Mouse (Mus musculus): Measurements from ENCODE around the gene Ddx21. TPM values are rescaled to one million over a fixed set of nuclear protein-coding genes. Genes with fewer than 3 reads are reported as not detected.
"Not testable (repeated sequence)": the region's sequence is repeated elsewhere in the genome, so short reads cannot be mapped to it uniquely, and the experiment has no call there.

Gene Ddx21
- 9.7 and 11.1 TPM in 2 replicates for polyA plus RNA-seq (2015; fragmentation: Nextera tagmentation; extraction: Ambion mirVana)

DNA sequence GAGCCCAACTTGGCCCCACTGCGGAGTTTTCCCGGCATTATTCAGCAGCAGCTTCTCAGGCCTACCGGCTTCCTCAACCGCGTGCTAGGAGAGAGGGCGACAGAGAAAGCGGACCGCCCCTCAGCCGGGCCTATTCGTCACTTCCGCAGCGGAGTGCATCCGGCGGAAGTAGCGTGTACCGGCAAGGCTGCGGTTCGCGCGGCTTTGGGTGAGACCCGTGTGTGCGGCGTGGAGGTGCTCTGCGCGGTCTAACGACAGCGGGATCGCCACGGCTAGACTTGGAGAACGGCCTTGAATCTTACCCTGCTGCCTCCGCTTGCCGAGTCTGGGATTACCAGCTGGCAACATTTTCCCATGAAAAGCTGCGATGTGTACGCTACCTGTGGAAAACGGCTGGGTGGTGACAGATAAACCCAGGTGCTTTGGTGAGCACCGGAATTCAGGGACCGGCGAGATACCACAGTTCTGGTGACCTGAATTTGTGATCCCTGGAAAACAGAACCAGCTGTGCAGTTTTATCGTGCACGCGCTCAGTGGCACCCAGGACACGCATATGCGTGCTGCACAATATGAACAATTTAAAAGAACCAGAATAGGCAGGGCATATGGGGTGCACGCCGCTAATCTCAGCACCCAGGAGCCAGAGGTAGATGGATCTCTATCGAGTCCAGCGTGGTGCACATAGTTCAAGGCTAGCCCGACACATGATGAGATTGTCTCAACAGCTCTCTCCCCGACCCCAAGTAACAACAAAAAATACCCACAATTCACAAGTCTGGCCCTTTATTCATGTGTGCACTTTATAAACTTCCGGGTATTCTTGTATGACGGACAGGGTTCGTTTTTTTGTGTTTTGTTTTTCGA, at the start of gene Ddx21:
TSS of gene Ddx21 (minus strand) at position 105 of the 864 bp plus-strand sequence.
- Histone ChIP-seq H3K27ac (peak within 1 kb of the TSS; percentile 77), H3K9me3 (replicated peaks) (no peaks in the 10 kb centered on the region), H3K4me2 (peak within 1 kb of the TSS; percentile 89), H3K9ac (peak within 1 kb of the TSS; percentile 71), H3K27me3 (no peaks in the 10 kb centered on the region), H3K36me3 (peaks cover 14% of the 10 kb centered on the region), H3K4me3 (peak within 1 kb of the TSS; percentile 83), H3K4me1 (replicated peaks) (peaks cover 10% of the 10 kb centered on the region)
- WGBS = 5% methylated on average over 53 of the region's 53 CpGs
- ATAC-seq (replicated peaks; ENCODE audit: insufficient number of reproducible peaks, insufficient read depth, low FRiP score, low read depth) = peak; percentile 93

DNA sequence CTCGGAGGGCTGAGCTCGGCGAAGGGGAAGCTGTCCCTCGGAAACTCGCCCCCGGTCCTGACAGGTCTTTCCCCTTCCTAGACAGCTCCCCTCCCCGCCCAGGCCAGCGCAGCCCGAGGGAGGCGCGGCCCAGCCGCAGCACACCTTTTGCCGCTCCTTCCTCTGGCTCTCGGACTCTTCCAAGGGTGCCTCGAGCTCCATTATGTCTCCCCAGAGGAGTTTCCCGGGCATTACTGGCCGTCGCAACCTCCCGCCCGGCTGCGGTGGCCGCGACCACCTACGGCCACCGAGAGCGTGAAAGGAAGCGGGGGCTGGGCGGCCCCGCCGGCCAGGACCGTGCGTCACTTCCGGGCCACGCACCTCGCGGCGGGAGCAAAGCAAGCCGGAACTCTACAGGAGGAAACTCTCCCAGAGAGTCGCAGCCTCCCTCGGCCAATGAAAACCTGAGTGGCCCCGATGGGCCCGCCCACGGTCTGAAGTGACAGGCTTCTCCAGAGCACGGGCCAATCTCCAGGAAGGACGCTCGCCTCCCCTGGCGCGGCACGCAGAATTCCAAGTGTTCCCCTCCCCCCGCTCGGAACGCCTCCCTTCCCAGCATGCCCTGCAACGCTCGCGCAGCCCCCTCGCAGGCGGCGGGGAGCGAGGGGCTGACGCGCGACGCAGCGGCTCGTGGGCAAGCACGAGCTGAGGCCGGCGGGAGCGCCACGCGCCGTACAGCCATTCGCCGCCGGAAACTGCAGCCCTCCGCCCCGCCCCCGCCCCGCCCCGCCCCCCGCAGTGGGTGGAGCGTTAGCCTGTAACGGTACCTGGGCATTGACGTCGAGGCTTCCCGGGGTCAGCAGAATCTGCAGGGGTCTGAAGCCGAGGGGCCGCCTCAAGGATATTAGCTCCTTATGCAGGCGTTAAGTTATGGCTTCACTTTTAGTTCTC, 49.1 kb upstream of the Ddx21 start, which contains the start of gene Ddx50:
TSS of gene Ddx50 (minus strand) at position 338 of the 930 bp plus-strand sequence.
- Histone ChIP-seq H3K4me2 (peak within 1 kb of the TSS; percentile 71), H3K27ac (peak within 1 kb of the TSS; percentile 98), H3K9me3 (replicated peaks) (no peaks in the 10 kb centered on the region), H3K36me3 (peaks cover 7% of the 10 kb centered on the region), H3K27me3 (no peaks in the 10 kb centered on the region), H3K4me3 (peak within 1 kb of the TSS; percentile 95), H3K4me1 (replicated peaks) (peaks cover 12% of the 10 kb centered on the region), H3K9ac (peak within 1 kb of the TSS; percentile 96)
- ATAC-seq (replicated peaks; ENCODE audit: insufficient number of reproducible peaks, insufficient read depth, low FRiP score, low read depth) = peak; percentile 99
- under 1% methylated on average over 89 of the region's 89 CpGs for WGBS

DNA sequence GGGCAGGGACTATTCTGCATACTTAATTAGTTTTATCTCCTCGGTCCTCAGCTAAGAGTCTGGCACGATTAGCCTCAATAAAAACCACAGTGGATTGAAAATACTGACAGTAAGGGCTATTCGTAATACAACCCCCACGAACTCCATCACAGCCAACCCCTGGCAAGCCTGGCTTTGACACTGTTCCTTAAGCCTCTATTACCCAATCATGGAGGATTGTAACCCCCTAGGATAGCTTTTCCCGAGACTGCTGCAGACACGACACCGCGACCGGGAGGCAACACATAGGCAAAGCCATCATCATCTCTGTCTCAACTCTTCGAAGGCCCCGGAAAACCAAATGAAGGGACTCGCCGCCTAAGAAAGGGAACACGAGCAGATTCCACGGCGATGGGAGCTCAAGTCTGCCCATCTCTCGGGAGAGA, 48.3 kb upstream of the Ddx21 start:
- Histone ChIP-seq H3K9ac (peak overlapping the region; percentile 96), H3K4me1 (replicated peaks) (peaks cover 12% of the 10 kb centered on the region), H3K27ac (peak overlapping the region; percentile 98), H3K36me3 (peaks cover 8% of the 10 kb centered on the region), H3K4me3 (peak overlapping the region; percentile 95), H3K4me2 (peak overlapping the region; percentile 71), H3K27me3 (no peaks in the 10 kb centered on the region), H3K9me3 (replicated peaks) (no peaks in the 10 kb centered on the region)
- ATAC-seq (replicated peaks; ENCODE audit: insufficient number of reproducible peaks, insufficient read depth, low FRiP score, low read depth) = no peak
- WGBS = under 1% methylated on average over 17 of the region's 17 CpGs

DNA sequence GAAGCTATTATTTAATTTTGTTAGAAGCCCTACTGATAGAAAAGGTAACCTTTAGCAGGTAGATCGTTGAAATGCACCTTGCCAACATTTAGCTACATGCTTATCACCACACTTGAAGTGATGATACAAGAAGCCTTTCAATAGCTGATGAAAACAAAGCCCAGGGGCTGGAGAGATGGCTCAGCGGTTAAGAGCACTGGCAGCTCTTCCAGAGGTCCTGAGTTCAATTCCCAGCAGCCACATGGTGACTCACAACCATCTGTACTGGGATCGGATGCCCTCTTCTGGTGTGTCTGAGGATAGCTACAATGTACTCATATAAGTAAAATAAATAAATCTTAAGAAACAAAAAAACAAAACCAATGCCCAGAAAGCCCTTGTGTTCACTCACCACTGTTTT, 2.1 kb upstream of the Ddx21 start:
- no peaks in the 10 kb centered on the region for H3K36me3 ChIP-seq
- no peak overlapping the region for H3K9ac ChIP-seq
- no peak overlapping the region for H3K27ac ChIP-seq
- no peaks in the 10 kb centered on the region for H3K27me3 ChIP-seq
- H3K4me1 ChIP-seq (replicated peaks) = peaks cover 10% of the 10 kb centered on the region
- H3K4me2 ChIP-seq = no peak overlapping the region
- no peak for ATAC-seq (replicated peaks; ENCODE audit: insufficient number of reproducible peaks, insufficient read depth, low FRiP score, low read depth)
- H3K9me3 ChIP-seq (replicated peaks) = no peaks in the 10 kb centered on the region
- 72% methylated on average over 3 of the region's 3 CpGs for WGBS
- H3K4me3 ChIP-seq = no peak overlapping the region

DNA sequence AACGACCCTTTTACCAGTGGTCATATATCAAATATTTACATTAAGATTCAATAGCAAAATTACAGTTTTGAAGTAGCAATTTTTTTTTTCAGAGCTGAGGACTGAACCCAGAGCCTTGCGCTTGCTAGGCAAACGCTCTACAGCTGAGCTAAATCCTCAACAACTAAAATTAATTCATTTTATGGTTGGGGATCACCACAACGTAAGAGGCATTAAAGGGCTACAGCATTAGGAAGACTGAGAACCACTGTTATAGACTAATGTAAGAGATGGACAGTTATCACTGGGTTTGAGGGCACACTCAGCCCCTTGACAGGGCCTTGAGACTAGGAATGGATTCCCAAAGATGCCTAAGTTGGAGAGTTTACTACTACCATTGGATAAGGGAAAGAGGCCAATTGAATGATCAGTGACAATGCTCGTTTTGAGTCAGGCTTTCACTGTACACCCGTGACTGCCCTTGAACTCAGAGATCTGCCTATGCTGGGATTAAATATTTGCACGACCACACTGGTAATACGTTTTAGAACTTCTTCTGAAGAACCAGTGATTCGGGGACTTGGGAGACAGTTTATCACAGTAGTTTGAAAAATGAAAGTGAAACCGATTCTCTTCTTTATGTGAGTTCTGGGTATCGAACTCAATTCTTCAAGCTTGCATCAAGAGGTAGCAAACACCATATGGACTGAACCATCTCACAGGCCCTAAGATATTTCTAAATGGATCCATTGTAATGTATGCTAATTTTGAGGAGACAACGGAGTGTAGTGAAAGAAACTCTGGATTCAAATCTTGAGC, 1.4 kb upstream of the Ddx21 start:
- Histone ChIP-seq H3K4me3 (no peak overlapping the region), H3K27me3 (no peaks in the 10 kb centered on the region), H3K36me3 (peaks cover 4% of the 10 kb centered on the region; the same call in 1 of the 2 replicates), H3K9me3 (replicated peaks) (no peaks in the 10 kb centered on the region), H3K9ac (no peak overlapping the region), H3K27ac (no peak overlapping the region), H3K4me1 (replicated peaks) (peaks cover 10% of the 10 kb centered on the region), H3K4me2 (no peak overlapping the region)
- ATAC-seq (replicated peaks; ENCODE audit: insufficient number of reproducible peaks, insufficient read depth, low FRiP score, low read depth) = no peak
- WGBS = 85% methylated on average over 12 of the region's 12 CpGs

DNA sequence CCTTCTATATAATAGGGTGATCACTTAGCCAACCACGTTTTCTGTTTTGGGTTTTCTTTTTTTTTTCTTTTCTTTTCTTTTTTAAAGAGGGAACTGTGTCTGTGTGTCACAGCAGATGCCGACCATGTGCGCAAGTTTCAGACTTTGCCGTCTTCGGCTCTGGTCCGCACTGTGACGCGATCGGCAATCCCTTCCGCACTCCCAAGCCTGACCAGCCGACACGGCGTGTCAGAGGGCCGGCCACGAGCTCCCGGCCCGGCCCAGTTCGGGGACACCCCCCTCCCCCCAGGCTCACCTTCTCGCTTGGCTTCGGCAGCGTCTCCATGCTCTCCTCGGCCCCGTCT, 276 bp downstream of the Ddx21 start:
- Histone ChIP-seq H3K27me3 (no peaks in the 10 kb centered on the region), H3K4me1 (replicated peaks) (peaks cover 10% of the 10 kb centered on the region), H3K9me3 (replicated peaks) (no peaks in the 10 kb centered on the region), H3K36me3 (peaks cover 19% of the 10 kb centered on the region), H3K9ac (peak overlapping the region; percentile 71), H3K27ac (peak overlapping the region; percentile 77), H3K4me3 (peak overlapping the region; percentile 83), H3K4me2 (peak overlapping the region; percentile 89)
- peak; percentile 77 for ATAC-seq (replicated peaks; ENCODE audit: insufficient number of reproducible peaks, insufficient read depth, low FRiP score, low read depth)
- WGBS = under 1% methylated on average over 23 of the region's 23 CpGs

DNA sequence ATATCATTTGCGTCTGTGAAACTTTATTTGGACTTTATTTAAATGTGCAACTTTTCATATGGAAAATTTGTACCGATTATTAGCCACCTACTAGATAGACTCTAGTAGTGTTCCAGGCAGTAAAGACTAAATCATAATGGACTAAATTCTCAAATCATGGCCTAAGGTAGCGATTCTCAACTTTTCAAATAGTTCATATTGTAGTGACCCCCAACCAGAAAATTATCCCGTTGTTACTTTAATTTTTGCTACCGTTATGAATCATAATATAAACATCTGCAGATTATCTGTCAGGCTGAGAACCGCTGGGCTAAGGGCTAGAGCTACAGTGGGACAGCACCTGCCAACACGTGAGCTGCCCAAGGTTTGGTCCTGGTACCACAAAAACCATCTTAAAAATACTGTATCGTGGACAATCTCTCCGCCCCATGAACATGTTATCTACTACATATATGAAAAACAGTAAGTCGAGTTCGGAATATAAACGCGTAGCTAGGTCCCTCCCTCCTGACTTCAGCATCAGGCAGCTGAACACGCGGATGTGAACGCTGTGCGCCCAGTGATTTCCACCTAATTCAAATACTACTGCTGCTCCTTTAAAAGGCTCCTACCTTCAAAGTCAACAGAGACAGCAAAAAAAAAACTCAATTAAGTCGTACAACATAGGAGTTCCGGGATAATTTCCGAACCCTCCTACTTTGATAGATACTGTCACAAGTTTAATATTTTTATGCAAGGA, 859 bp downstream of the Ddx21 start:
- peaks cover 19% of the 10 kb centered on the region for H3K36me3 ChIP-seq
- ATAC-seq (replicated peaks; ENCODE audit: insufficient number of reproducible peaks, insufficient read depth, low FRiP score, low read depth) = no peak
- no peaks in the 10 kb centered on the region for H3K27me3 ChIP-seq
- 11% methylated on average over 20 of the region's 20 CpGs for WGBS
- H3K4me1 ChIP-seq (replicated peaks) = peaks cover 10% of the 10 kb centered on the region
- peak overlapping the region; percentile 89 for H3K4me2 ChIP-seq
- no peaks in the 10 kb centered on the region for H3K9me3 ChIP-seq (replicated peaks)
- peak overlapping the region; percentile 77; the same call in 1 of the 2 replicates for H3K27ac ChIP-seq
- H3K9ac ChIP-seq = peak overlapping the region; percentile 71
- H3K4me3 ChIP-seq = peak overlapping the region; percentile 83

DNA sequence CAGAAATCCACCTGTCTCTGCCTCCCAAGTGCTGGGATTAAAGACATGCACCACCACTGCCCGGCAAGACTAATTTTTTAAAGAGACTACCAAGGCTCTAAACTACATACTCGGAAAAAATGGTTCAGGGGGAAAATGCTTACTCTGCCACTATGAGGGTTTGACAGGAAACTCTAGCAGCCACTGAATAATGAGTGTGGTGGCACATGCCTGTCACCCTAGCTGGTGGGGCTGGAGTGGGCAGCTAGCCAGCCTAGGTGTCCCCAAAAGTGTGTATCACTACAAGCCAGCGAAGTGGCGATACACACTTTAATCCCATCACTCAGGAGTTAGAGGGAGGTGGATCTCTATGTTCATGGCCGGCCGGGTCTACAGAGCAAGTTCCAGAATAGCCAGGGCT, 2.0 kb downstream of the Ddx21 start:
- Histone ChIP-seq H3K4me1 (replicated peaks) (peaks cover 10% of the 10 kb centered on the region), H3K27me3 (no peaks in the 10 kb centered on the region), H3K4me3 (no peak overlapping the region), H3K9ac (no peak overlapping the region), H3K36me3 (peaks cover 28% of the 10 kb centered on the region), H3K27ac (no peak overlapping the region), H3K9me3 (replicated peaks) (no peaks in the 10 kb centered on the region), H3K4me2 (no peak overlapping the region)
- WGBS = 80% methylated on average over 6 of the region's 6 CpGs
- ATAC-seq (replicated peaks; ENCODE audit: insufficient number of reproducible peaks, insufficient read depth, low FRiP score, low read depth) = no peak

DNA sequence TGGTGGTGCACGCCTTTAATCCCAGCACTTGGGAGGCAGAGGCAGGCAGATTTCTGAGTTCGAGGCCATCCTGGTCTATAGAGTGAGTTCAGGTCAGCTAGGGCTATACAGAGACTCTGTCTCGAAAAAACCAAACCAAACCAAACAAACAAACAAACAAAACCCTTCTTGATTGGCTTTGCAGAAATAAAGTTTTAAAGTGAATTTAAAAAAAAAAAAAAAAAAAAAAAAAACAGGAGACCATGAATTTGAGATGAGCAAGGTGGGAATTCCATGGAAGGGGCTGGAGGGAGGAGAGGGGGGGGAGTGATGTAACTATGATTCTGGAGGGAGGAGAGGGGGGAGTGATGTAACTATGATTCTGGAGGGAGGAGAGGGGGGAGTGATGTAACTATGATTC, 2.8 kb downstream of the Ddx21 start:
- peaks cover 10% of the 10 kb centered on the region for H3K4me1 ChIP-seq (replicated peaks)
- H3K36me3 ChIP-seq = peaks cover 35% of the 10 kb centered on the region

DNA sequence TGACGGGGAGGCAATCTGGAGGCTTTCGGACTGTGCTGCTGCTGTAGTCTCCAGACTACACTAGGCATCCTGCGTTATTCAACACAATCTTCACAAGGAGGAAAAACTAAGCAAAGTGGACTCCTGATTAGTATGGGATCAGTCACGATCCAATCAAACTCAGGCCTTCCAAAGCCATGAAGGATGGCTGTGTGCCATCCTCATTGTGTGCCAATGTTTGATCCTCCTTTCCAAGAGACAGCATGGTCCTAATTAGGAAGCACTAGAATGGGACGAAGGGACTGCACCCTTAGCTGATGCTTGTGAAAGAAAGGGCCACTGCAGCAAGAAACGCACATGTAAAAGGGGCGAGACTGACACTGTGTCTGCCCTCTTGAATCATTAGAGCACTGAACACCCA, 9.6 kb downstream of the Ddx21 start:
- no peak for ATAC-seq (replicated peaks; ENCODE audit: insufficient number of reproducible peaks, insufficient read depth, low FRiP score, low read depth)
- Histone ChIP-seq H3K9ac (no peak overlapping the region), H3K36me3 (peaks cover 76% of the 10 kb centered on the region), H3K4me1 (replicated peaks) (peaks cover 7% of the 10 kb centered on the region; the same call in 1 of the 2 replicates), H3K27me3 (no peaks in the 10 kb centered on the region), H3K4me2 (no peak overlapping the region), H3K9me3 (replicated peaks) (no peaks in the 10 kb centered on the region), H3K4me3 (no peak overlapping the region), H3K27ac (no peak overlapping the region)
- 85% methylated on average over 7 of the region's 7 CpGs for WGBS

More for the DNA sequence above, 2.8 kb downstream of the Ddx21 start:
- not testable (repeated sequence) for H3K27me3 ChIP-seq; ATAC-seq (replicated peaks; ENCODE audit: insufficient number of reproducible peaks, insufficient read depth, low FRiP score, low read depth); H3K4me3 ChIP-seq; H3K4me2 ChIP-seq; H3K27ac ChIP-seq; H3K9me3 ChIP-seq (replicated peaks); H3K9ac ChIP-seq
- 97% methylated on average over 3 of the region's 3 CpGs for WGBS

All from heart, embryonic 15.5 days (tissue).